Mouse (Mus musculus): ENCODE data around the gene Nup50. TPM values are rescaled to one million over a fixed set of nuclear protein-coding genes. Genes with fewer than 3 reads are reported as not detected.

Gene Nup50
- polyA plus RNA-seq, 1 experiment, result 28.1 TPM

- H3K27ac ChIP-seq (ENCODE audit: control insufficient read depth, insufficient read depth, low read depth, low read length), result no peak overlapping the region
- no peaks in the 10 kb centered on the region for H3K27me3 ChIP-seq (ENCODE audit: control insufficient read depth, insufficient read depth, low read length)
- H3K4me1 ChIP-seq (ENCODE audit: control insufficient read depth, insufficient read depth, low read length), result no peaks in the 10 kb centered on the region
- no peak overlapping the region for H3K4me3 ChIP-seq (ENCODE audit: control insufficient read depth, low read depth, low read length)
- TF ChIP-seq POLR2A (IDR thresholded peaks at IDR 0.05; ENCODE audit: control insufficient read depth, low read depth, low read length) (no peak), CTCF (IDR thresholded peaks at IDR 0.05; ENCODE audit: control insufficient read depth, insufficient read depth, insufficient replicate concordance, low read depth, low read length) (no peak)
- H3K36me3 ChIP-seq (ENCODE audit: control insufficient read depth, insufficient read depth, low read length), result no peaks in the 10 kb centered on the region
Measured at GRCm38 (mm10) chr15:84950053-84950452, 26.8 kb downstream of the Nup50 start.

- Histone ChIP-seq H3K27me3 (ENCODE audit: control insufficient read depth, insufficient read depth, low read length) (no peaks in the 10 kb centered on the region), H3K4me3 (ENCODE audit: control insufficient read depth, low read depth, low read length) (no peak overlapping the region), H3K36me3 (ENCODE audit: control insufficient read depth, insufficient read depth, low read length) (no peaks in the 10 kb centered on the region), H3K4me1 (ENCODE audit: control insufficient read depth, insufficient read depth, low read length) (no peaks in the 10 kb centered on the region; the same call in 1 of the 2 replicates), H3K27ac (ENCODE audit: control insufficient read depth, insufficient read depth, low read depth, low read length) (no peak overlapping the region)
- TF ChIP-seq CTCF (IDR thresholded peaks at IDR 0.05; ENCODE audit: control insufficient read depth, insufficient read depth, insufficient replicate concordance, low read depth, low read length), result no peak
- no peak for TF ChIP-seq POLR2A (IDR thresholded peaks at IDR 0.05; ENCODE audit: control insufficient read depth, low read depth, low read length)
Measured at GRCm38 (mm10) chr15:84953259-84953658, 30.0 kb downstream of the Nup50 start.

GRCm38 (mm10) chr15:84957851-84958250, 34.6 kb downstream of the Nup50 start:
- Histone ChIP-seq H3K27ac (ENCODE audit: control insufficient read depth, insufficient read depth, low read depth, low read length) (no peak overlapping the region), H3K4me1 (ENCODE audit: control insufficient read depth, insufficient read depth, low read length) (no peaks in the 10 kb centered on the region; the same call in 1 of the 2 replicates), H3K4me3 (ENCODE audit: control insufficient read depth, low read depth, low read length) (no peak overlapping the region), H3K36me3 (ENCODE audit: control insufficient read depth, insufficient read depth, low read length) (no peaks in the 10 kb centered on the region), H3K27me3 (ENCODE audit: control insufficient read depth, insufficient read depth, low read length) (no peaks in the 10 kb centered on the region)
- TF ChIP-seq POLR2A (IDR thresholded peaks at IDR 0.05; ENCODE audit: control insufficient read depth, low read depth, low read length) (no peak), CTCF (IDR thresholded peaks at IDR 0.05; ENCODE audit: control insufficient read depth, insufficient read depth, insufficient replicate concordance, low read depth, low read length) (no peak)

- Histone ChIP-seq H3K4me3 (ENCODE audit: control insufficient read depth, low read depth, low read length) (no peak overlapping the region), H3K27ac (ENCODE audit: control insufficient read depth, insufficient read depth, low read depth, low read length) (no peak overlapping the region), H3K27me3 (ENCODE audit: control insufficient read depth, insufficient read depth, low read length) (no peaks in the 10 kb centered on the region), H3K4me1 (ENCODE audit: control insufficient read depth, insufficient read depth, low read length) (no peaks in the 10 kb centered on the region; the same call in 1 of the 2 replicates), H3K36me3 (ENCODE audit: control insufficient read depth, insufficient read depth, low read length) (no peaks in the 10 kb centered on the region)
- no peak for TF ChIP-seq POLR2A (IDR thresholded peaks at IDR 0.05; ENCODE audit: control insufficient read depth, low read depth, low read length)
- no peak for TF ChIP-seq CTCF (IDR thresholded peaks at IDR 0.05; ENCODE audit: control insufficient read depth, insufficient read depth, insufficient replicate concordance, low read depth, low read length)
Measured at GRCm38 (mm10) chr15:84958331-84958730, 35.1 kb downstream of the Nup50 start.

GRCm38 (mm10) chr15:84959891-84960290, 36.7 kb downstream of the Nup50 start:
- Histone ChIP-seq H3K4me1 (ENCODE audit: control insufficient read depth, insufficient read depth, low read length) (no peaks in the 10 kb centered on the region; the same call in 1 of the 2 replicates), H3K36me3 (ENCODE audit: control insufficient read depth, insufficient read depth, low read length) (no peaks in the 10 kb centered on the region), H3K27ac (ENCODE audit: control insufficient read depth, insufficient read depth, low read depth, low read length) (no peak overlapping the region), H3K27me3 (ENCODE audit: control insufficient read depth, insufficient read depth, low read length) (no peaks in the 10 kb centered on the region), H3K4me3 (ENCODE audit: control insufficient read depth, low read depth, low read length) (no peak overlapping the region)
- TF ChIP-seq CTCF (IDR thresholded peaks at IDR 0.05; ENCODE audit: control insufficient read depth, insufficient read depth, insufficient replicate concordance, low read depth, low read length) (no peak), POLR2A (IDR thresholded peaks at IDR 0.05; ENCODE audit: control insufficient read depth, low read depth, low read length) (no peak)

GRCm38 (mm10) chr15:84960692-84961091, 37.5 kb downstream of the Nup50 start:
- Histone ChIP-seq H3K27me3 (ENCODE audit: control insufficient read depth, insufficient read depth, low read length) (no peaks in the 10 kb centered on the region), H3K36me3 (ENCODE audit: control insufficient read depth, insufficient read depth, low read length) (no peaks in the 10 kb centered on the region), H3K4me1 (ENCODE audit: control insufficient read depth, insufficient read depth, low read length) (no peaks in the 10 kb centered on the region; the same call in 1 of the 2 replicates), H3K27ac (ENCODE audit: control insufficient read depth, insufficient read depth, low read depth, low read length) (no peak overlapping the region), H3K4me3 (ENCODE audit: control insufficient read depth, low read depth, low read length) (no peak overlapping the region)
- no peak for TF ChIP-seq CTCF (IDR thresholded peaks at IDR 0.05; ENCODE audit: control insufficient read depth, insufficient read depth, insufficient replicate concordance, low read depth, low read length)
- no peak for TF ChIP-seq POLR2A (IDR thresholded peaks at IDR 0.05; ENCODE audit: control insufficient read depth, low read depth, low read length)

- Histone ChIP-seq H3K27me3 (ENCODE audit: control insufficient read depth, insufficient read depth, low read length) (no peaks in the 10 kb centered on the region), H3K4me3 (ENCODE audit: control insufficient read depth, low read depth, low read length) (no peak overlapping the region), H3K27ac (ENCODE audit: control insufficient read depth, insufficient read depth, low read depth, low read length) (no peak overlapping the region), H3K4me1 (ENCODE audit: control insufficient read depth, insufficient read depth, low read length) (no peaks in the 10 kb centered on the region; the same call in 1 of the 2 replicates), H3K36me3 (ENCODE audit: control insufficient read depth, insufficient read depth, low read length) (no peaks in the 10 kb centered on the region)
- TF ChIP-seq POLR2A (IDR thresholded peaks at IDR 0.05; ENCODE audit: control insufficient read depth, low read depth, low read length), result no peak
- no peak for TF ChIP-seq CTCF (IDR thresholded peaks at IDR 0.05; ENCODE audit: control insufficient read depth, insufficient read depth, insufficient replicate concordance, low read depth, low read length)
Measured at GRCm38 (mm10) chr15:84962518-84962917, 39.3 kb downstream of the Nup50 start.

- no peaks in the 10 kb centered on the region for H3K27me3 ChIP-seq (ENCODE audit: control insufficient read depth, insufficient read depth, low read length)
- H3K27ac ChIP-seq (ENCODE audit: control insufficient read depth, insufficient read depth, low read depth, low read length), result no peak overlapping the region
- no peak for TF ChIP-seq POLR2A (IDR thresholded peaks at IDR 0.05; ENCODE audit: control insufficient read depth, low read depth, low read length)
- TF ChIP-seq CTCF (IDR thresholded peaks at IDR 0.05; ENCODE audit: control insufficient read depth, insufficient read depth, insufficient replicate concordance, low read depth, low read length), result no peak
- no peaks in the 10 kb centered on the region; the same call in 1 of the 2 replicates for H3K4me1 ChIP-seq (ENCODE audit: control insufficient read depth, insufficient read depth, low read length)
- H3K4me3 ChIP-seq (ENCODE audit: control insufficient read depth, low read depth, low read length), result no peak overlapping the region
- H3K36me3 ChIP-seq (ENCODE audit: control insufficient read depth, insufficient read depth, low read length), result no peaks in the 10 kb centered on the region
Measured at GRCm38 (mm10) chr15:84964771-84965170, 41.6 kb downstream of the Nup50 start.
